Mouse (Mus musculus) left cerebral cortex, postnatal 4 days (tissue): ENCODE data around the gene Tarbp2. TPM values are rescaled to one million over a fixed set of nuclear protein-coding genes. Genes with fewer than 3 reads are reported as not detected.

Experiments
- DNase-seq: peaks from one replicate; pipeline ENCODE4 v3.0.0-alpha.2; 2022
- intact Hi-C: fragments of 180-260 bp; cut with DNase I; formaldehyde crosslinking; loops from one replicate; pipeline ENCODE4 v1.15.1; 2025
- total RNA-seq, 2 experiments: library from RNA; stranded (reverse); gene quantifications; 2 replicates each; pipeline ENCODE4 v1.2.3; 2021

The Tarbp2 gene
- total RNA-seq, result 10 to 100 TPM; 71.4 to 72.0 TPM

DNA sequence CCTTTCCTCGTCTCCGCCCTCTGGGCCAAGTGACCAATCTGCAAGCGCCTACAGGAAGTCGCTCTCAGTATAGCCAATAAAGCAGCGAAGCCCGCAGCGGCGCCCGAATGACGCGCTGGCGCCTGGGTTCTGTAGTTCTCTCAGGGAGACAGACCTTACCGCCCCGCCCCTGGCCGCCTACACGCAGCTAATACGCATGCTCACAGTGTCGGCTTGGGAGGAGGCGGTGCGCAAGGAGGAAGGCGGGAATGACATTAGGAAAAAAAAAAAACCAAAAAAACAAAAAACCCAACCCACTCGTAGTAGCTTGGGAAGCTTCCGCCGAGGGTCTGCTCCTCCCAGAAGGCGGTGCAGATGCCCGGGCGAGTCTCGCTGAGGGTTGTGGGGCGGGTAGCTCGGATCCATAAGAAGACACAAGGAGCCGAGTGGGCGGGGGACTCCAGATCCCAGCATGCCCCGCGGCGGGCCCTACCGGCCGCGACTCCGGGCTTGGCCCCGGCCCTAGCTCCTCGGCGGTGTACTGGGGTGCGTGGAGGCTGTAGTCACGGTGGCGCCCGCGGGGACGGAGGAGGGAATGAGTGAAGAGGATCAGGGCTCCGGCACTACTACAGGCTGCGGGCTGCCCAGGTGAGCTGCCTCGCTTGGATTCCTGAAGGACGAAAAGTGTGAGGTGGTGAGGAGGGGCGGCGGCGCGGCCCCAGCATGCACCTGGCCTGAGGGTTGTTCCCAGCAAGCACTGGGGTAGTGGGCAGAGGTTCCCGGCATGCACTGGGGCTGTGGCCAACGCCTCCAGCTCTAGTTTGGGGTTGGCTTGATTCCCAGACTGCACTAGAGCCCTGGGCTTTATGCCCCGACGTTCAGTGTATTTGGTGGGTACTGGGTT is at the start of gene Tarbp2:
Gene Tarbp2, plus strand, starts transcription at position 217 of the 883 bp plus-strand sequence.
- DNase-seq, result peak; percentile 100
- intact Hi-C loops, result no loop called here

DNA sequence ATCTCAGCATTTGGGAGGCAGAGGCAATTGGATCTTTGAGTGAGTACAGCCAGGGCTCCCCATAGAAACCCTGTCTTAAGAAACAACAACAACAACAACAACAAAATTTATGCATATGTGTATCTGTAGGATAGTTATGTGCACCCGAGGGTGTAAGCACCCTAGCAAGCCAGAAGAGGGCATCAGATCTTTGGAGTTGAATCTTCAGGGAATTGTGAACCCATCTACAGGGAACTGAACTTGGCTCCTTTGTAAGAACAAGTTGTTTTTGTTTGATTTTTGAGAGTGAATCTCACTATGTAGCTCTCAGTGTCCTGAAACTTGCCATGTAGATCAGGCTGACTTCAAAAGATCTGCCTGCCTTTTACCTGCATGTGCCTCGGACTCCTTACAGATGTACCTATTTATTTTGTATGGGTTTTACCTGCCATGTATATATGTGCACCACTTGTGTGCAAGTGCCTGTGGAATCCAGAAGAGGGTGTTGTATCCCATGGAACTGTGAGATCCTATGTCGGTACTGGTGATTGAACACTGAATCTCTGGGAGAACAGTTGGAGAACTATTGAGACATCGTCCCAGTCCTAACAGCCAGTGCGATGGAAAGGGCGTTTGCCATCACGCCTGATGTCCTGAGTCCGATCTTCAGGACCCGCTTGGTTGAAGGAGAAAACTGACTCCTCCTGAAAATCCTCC is 49.2 kb upstream of the Tarbp2 start:
- intact Hi-C loops, result no loop called here
- DNase-seq, result no peak

DNA sequence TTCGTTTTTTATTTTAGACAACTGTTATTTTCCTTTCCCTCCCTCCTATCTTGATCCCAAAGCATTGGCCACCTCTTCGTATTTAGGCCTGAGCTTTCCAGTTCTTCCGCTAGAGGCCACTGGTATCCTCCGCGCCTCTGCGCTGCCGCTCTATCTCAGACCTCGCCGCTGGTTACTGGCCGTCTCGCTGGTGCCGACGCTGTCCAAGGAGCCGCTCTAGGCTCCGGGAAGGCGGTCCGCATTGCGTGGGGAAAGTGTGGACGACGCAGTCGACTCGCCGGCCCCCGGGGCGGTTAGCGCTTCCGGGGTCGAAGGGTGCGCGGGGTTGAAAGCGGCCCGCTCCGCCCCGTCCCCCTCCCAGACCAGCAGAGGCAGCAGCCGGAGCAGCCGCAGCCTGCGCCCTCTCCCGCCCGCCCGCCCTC is 47.8 kb upstream of the Tarbp2 start, which contains the start of gene Pcbp2:
Gene Pcbp2, plus strand, starts transcription at position 357 of the 422 bp plus-strand sequence.
- peak; percentile 98 for DNase-seq
- intact Hi-C loops, result no loop called here

DNA sequence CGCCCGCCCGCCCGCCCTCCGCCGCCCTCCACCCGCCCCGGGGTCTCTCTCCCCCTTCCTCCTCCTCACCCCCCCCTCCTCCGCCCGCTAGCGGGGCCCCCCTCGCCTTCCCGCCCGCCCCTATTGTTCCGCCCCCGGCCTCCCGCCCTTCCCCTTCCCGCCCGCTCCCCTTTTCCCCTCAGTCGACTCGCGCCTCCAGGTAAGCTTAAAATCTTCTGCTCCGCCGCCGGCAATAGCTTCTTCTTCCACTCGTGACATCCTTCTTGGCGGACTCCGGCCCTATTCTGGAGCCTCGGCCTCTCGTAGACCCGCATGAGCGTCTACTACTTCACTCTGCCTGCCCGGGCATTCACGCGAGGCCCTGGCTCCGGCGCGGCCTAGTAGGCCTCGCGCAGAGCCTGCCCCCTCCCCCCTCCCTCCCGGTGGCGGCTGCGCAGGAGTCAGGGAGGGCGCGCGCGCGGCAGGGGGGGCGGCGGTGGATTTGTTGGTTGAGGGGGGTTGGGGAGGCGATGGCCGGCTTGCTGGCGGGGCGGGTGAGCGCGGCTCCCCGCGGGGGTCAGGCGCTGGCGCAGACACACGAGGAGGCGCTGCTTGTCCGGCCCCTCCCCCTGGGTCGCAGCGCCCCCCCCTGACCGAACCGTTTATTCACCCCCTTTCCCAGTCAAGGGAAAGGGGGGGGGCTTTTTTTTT is 47.2 kb upstream of the Tarbp2 start:
- intact Hi-C loops, result no loop called here
- DNase-seq, result peak; percentile 93

DNA sequence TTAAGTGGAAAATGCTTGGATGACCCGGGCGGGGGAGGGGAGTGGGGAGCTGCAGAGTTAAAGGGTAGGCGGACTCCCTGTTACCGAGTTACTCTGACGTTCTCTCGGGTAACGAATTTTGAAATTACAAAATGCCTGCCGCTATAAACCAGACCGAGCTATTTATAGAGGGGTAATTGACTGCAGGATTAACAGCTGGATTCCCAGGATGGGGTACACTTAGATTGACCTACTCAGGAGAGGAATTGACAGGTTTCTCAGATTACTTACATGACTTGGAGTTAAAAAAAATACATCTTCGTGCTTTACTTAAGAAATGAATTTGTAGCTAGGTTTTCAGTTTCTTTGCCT is 46.7 kb upstream of the Tarbp2 start:
- no peak for DNase-seq
- intact Hi-C loops, result no loop called here

DNA sequence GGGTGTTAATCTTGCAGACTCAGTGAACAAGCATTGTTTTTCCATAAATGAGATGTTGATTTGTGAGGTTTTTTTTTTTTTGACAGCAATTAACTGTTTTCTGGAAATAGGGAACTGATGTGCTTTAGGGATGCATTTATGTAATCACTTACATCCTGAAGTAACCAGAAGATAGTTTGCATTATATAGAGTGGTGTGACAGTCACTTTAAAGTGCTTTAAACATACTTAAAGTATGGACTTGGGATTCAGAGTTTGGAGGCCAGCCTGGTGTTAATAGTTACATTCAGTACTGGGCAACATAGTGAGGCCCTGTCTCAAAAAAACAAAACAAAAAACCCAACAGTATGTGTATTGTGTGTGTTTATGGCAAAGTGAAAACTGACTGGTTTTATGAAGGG is 46.3 kb upstream of the Tarbp2 start:
- DNase-seq, result no peak
- intact Hi-C loops, result no loop called here

DNA sequence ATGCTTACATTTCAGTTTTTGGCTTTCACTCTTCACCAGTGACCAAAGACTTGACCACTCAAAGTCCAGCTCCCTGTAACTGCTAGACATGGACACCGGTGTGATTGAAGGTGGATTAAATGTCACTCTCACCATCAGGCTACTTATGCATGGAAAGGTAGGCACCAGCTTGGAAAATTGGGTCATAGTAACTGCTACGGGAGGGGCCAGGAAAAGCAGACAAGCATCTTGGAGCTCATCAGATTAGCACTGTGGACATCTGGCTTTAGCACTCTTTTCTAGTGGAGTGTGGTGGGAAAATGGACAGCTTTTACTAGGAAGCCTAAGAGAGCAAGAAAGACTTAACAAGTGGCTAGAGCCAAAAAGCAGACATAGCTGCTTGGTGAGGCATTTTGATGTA is 44.7 kb upstream of the Tarbp2 start:
- no peak for DNase-seq
- intact Hi-C loops, result no loop called here

DNA sequence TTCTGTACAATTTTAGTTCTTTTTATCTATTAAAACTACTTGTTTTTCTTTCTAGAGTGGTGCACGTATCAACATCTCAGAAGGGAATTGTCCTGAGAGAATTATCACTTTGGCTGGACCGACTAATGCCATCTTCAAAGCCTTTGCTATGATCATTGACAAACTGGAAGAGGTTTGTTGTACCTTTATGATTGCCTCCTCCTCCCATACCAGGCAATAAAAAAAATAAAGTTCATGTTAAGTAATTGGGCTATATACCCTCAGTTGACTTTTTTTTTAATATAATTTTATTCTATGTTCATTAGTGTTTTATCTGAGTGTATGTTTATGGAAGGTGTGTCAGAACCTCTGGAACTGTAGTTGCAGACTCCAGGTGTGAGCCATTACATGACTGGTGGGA is 43.5 kb upstream of the Tarbp2 start:
- intact Hi-C loops, result no loop called here
- no peak for DNase-seq

DNA sequence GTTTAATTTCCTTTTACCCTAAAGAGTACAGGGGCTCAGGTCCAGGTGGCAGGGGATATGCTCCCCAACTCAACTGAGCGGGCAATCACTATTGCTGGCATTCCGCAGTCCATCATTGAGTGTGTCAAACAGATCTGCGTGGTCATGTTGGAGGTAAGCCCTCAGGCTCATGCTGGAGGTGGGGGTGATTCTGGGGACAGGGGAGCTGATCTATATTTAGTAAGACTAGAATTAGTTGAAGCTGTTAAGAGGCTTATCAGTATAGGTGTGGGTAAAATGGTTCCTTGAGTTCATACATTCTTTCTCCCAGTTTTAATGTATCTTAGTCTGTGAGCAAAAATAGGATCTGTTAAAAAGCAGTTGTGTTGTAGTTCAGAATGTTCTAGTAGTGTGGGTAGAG is 34.9 kb upstream of the Tarbp2 start:
- intact Hi-C loops, result no loop called here
- no peak for DNase-seq

DNA sequence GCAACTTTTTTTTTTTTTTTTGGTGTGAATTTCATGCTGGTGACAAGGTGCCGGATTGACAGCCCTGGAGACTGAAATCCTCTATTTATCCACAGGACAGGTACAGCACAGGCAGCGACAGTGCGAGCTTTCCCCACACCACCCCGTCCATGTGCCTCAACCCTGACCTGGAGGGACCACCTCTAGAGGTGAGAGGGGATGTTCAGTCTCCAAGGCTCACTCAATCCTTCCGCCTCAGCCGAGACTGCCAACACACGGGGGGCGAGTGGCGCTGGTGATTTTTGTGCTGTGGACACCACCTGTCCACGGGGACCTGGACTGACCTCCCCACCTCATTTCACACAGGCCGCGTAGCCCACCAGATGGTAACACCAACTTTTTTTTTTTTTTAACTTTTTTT is 32.1 kb upstream of the Tarbp2 start:
- DNase-seq, result no peak
- intact Hi-C loops, result no loop called here

DNA sequence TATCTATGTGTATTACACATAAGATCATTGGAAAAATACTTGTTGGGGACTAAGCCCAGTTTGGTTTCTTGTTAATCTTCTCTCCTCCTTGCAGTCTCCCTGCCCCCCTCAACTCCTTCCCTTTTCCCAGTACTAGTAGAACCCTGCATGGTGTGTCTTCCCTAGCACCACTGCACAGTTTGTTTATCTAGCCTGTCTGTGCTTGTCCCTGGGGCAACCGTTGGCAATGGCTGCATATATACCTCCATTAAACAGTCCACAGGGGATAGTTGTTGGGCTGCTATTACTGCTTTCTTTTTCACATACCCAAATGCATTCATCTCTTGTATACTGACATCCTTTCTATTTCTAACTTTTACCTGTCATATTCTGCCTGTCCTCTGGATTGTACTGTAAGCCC is 30.3 kb upstream of the Tarbp2 start:
- no peak for DNase-seq
- intact Hi-C loops, result no loop called here

DNA sequence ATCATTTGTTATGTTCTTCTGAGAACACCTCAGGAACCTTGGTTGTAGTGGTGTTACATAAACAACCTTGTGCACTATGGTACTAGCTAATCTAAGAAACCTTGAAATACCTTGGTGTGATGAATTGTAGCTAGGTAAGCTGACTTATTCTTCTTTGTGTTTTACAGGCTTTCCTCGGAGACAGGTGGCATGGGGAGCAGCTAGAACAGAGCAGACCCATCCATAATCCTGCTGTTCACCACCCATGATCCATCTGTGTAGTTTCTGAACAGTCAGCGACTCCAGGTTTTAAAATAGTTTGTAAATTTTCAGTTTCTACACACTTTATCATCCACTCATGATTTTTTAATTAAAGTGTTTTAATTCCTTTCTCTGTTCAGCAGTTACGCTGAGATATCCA is 19.7 kb upstream of the Tarbp2 start:
- intact Hi-C loops, result no loop called here
- DNase-seq, result no peak

DNA sequence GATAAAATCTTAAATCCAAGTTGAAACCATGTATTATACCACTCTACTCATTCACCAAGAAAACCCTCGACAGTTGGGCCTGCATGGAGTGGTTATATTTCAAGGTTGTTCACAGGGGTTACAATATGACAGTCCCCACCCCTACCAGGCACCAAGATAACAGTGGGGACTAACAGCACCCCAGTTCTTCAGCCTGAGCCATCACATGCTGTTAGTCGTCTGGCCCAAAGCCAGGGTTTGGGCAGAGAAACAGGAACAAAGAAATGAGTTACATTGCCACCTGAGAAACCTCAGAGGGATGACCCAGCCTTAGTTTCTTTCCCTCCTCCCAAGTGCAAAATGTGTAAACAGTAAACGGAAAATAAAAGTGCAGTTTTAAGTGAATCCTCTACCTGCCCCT is 18.6 kb upstream of the Tarbp2 start:
- DNase-seq, result no peak
- intact Hi-C loops, result no loop called here

DNA sequence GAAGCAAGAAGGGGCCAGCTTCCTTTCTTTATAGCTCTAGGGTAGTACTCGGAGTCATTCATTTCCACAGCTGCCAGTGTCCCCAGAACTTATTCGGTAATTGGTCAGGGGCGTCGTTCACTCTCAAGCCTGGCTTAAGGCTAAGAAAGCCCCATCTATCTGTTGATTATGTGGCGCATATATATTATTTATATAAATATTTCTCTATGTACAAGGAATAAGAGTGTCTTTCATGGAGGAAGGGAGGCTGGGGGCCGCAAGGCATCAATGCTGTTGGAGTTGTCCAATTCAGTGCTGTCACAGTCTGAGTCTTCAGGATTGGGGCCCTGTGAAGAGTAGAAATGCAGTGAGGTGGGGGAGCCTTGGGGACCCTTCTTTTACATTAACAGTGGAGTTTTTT is 18.1 kb upstream of the Tarbp2 start:
- intact Hi-C loops, result no loop called here
- DNase-seq, result no peak

DNA sequence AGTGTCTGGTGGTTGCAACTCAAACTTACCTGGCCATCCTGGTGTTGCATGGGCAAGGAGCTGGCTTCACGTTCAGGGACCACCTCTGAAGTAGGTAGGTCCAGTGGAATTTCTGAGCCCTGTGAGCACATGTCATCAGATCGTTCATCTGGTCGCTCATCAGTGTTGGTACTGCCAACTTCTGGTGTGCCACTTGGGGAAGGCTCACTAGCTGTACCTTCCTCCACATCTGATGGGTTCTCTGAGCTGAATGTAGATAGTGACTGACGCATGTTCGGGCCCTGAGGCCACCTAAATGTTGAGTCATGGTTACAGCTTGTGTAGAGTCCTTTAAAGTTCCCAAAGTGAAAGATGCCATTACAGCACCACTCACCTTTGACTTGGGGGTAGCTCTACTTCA is 17.5 kb upstream of the Tarbp2 start:
- intact Hi-C loops, result no loop called here

DNA sequence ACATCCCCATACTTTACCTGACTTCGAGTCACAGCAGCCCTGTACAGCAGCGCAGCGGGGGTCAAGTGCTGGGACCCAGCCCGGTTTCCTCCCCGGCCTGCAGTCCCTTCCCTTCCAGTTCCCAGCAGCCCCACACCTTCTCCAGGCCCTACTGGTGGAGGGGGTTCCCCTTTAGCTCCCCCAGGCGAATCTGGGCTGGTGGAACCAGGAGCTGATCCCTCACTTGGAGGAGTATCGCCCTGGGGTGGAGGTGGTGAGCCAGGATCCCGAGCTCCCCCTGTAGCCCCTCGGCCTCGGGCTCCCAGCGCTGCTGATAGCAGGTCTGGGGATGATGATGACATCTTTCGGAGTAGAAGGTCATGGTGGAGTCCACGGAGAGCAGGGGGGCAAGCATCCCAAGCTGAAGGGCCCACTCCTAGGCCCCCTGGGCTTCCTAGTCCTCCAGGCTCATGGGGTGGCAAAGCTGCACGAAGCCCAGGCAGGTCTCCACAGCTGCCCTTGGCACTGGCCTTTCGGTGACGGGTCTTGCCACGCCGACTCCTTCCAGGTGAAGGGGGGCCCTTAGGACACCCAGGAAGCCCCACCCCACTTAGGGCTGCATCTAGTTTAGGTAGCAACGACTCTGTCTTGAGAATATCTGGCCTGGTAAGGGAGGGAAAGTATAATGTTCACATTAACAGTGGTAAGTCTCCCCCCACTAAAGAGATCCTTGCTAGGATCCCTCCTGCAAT is 16.7 kb upstream of the Tarbp2 start:
- intact Hi-C loops, result no loop called here
- DNase-seq, result no peak

More for the DNA sequence above, 17.5 kb upstream of the Tarbp2 start:
- no peak for DNase-seq

DNA sequence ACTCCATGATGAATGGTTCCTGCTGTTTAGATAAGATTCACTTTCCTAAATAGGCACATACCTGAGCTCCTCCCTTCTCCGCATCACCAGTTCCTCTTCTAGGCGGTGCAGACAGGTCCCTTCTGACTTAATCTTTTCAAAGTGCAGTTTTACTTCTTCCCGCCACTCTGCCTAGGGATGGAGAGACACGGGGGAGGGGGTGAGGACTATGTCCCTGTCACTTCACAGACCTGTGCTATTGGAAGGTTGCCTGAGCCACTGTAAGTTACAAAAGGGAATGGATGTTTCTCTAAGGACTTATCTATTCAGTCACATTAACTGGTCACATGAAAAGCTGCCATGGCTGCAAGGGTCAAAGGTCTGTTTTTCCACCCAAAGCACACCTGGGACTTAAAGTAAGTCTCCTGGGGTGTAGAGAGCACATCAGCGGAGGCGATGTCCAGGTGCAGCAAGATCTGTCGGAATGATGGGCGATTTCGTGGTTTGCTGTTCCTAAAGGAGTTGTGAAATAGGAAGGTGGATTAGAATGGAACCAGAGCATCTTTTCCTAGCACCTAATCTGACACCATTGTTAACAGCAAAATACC is 15.6 kb upstream of the Tarbp2 start:
- DNase-seq, result no peak
- intact Hi-C loops, result no loop called here

DNA sequence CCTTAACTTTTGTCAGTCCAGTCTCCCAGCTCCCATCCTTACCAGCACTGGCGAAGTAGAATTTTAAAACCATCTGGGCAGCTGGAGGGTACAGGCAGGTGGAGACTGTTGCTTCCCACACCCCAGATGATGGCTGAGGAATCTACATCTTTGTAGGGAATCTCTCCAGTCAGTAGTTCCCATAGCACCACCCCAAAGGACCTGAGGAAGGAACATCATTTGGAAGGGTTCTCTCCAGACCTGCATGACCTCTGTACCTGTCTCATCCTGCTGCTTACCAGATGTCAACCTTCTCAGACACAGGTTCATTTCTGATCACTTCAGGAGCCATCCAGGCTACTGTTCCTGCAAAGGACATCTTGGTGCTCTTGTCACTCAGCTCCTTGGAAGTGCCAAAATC is 14.5 kb upstream of the Tarbp2 start, which contains the start of gene Gm10337:
Gene Gm10337, plus strand, starts transcription at position 276 of the 400 bp plus-strand sequence.
- intact Hi-C loops, result no loop called here
- no peak for DNase-seq

DNA sequence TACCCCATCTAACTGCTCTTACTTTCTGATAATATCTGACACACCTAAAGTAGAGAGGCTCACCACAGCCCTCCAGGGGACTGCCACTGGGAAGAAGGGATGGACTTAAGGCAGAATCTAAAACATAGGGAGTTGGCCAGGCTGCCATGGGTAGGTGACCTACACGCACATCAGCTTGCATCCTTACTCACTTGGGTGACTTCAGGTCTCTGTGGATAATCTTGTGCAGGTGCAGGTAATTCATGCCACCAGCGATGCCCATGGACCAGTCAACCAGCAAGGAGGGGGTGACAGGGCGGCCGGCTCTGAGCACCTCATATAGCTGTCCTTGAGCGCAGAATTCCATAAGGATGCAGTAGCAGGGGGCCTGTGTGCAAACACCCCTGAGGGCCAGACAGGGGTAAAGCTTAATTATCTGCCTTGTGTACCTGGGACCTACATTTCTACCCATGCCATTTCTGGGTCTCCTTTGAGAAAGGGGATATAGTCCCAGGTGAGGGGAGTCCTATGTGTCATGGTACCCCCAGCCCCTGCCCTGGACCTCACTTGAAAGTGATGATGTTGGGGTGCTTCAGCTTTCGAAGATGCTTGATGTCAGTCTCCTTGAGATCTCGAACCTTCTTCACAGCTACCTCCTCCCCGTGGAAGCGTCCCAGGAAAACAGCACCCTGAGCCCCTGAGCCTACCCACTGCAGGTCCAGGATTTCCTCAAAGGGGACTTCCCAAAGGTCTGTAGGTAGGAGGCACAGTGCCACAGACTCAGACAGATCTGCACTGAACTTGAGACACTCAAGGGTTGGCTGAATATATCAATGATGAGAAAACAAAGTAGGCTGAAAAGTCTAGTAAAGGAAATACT is 13.8 kb upstream of the Tarbp2 start:
- intact Hi-C loops, result no loop called here

More for the DNA sequence above, 13.8 kb upstream of the Tarbp2 start:
- DNase-seq, result no peak
